In the genomic region with DNA sequence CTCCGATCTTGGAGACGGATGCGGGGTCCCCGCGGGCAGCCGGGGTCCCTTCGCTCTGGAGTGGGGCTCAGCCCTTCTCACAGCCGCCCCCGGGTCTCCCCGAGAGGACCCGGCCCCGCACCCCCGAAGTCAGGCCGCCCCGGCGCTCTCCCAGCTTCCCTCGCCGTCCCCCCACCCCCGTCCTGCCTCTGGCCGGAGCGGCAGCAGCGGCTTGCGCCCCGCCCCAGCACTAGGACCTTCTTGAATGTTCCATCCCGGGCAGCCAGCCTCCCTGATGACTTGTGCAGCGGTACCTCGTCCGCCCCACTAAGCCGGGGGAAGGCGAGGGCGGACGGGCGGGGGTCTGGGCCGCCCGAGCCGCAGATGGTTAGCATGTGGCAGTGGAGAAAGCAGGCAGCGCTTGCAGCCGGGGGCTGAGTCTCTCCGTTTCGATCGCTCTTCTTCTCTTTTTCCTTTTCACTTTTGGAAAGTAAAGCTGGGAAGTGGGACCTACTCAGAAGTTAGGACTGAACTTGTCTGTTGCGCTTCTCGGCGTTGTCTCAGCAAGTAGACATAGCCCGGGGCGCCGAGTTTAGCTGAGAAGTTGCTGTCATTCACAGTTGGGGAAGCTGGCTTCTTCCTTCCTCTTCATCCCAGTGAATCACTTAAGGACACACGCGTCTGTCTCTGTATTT, we compare ENCODE assay signal across 7 mouse cellular contexts. TPM values are rescaled to one million over a fixed set of nuclear protein-coding genes. Genes with fewer than 3 reads are reported as not detected.
A peak's percentile ranks its signal among the peaks of the same experiment; 100 is the strongest.
DNase-seq lines count a peak whose midpoint lies in the region; ATAC-seq and TF ChIP-seq lines count a peak whose summit lies in the region.

No protein-coding gene starts in this region.

- no peak for TF ChIP-seq CTCF in kidney, postnatal 0 days (IDR thresholded peaks at IDR 0.05; ENCODE audit: low read depth)
- TF ChIP-seq CTCF in lung, postnatal 0 days (IDR thresholded peaks at IDR 0.05): no peak
- no peak for TF ChIP-seq CTCF in small intestine, adult 2 months (IDR thresholded peaks at IDR 0.05; ENCODE audit: extremely low read depth, insufficient read length, insufficient replicate concordance, low read depth, low read length)

- peak overlapping the region; percentile 76 for H3K4me3 ChIP-seq in kidney, postnatal 0 days (replicated peaks; ENCODE audit: low read depth, low read length)
- H3K4me3 ChIP-seq in lung, postnatal 0 days (ENCODE audit: low read depth, low read length): peak overlapping the region; percentile 86
- H3K4me3 ChIP-seq in small intestine, adult 2 months (ENCODE audit: low read depth, low read length): peak overlapping the region; percentile 64

- WGBS in kidney, postnatal 0 days: under 1% methylated on average over 49 of the region's 49 CpGs
- WGBS in lung, postnatal 0 days: under 1% methylated on average over 43 of the region's 49 CpGs
- 1% methylated on average over 48 of the region's 49 CpGs for WGBS in small intestine, adult 2 months

- H3K4me2 ChIP-seq in kidney, postnatal 0 days (ENCODE audit: low read length): peak overlapping the region; percentile 93
- peak overlapping the region; percentile 66 for H3K4me2 ChIP-seq in lung, postnatal 0 days (replicated peaks; ENCODE audit: low read depth, low read length)

- no peaks in the 10 kb centered on the region for H3K9me3 ChIP-seq in kidney, postnatal 0 days (replicated peaks; ENCODE audit: low read length)
- H3K9me3 ChIP-seq in lung, postnatal 0 days (ENCODE audit: low read length): no peaks in the 10 kb centered on the region

- no peak for TF ChIP-seq EP300 in lung, postnatal 0 days (IDR thresholded peaks at IDR 0.05)

- H3K36me3 ChIP-seq in kidney, postnatal 0 days (ENCODE audit: insufficient read depth, low read length): no peaks in the 10 kb centered on the region
- no peaks in the 10 kb centered on the region for H3K36me3 ChIP-seq in lung, postnatal 0 days (ENCODE audit: insufficient read depth, low read length)
- H3K36me3 ChIP-seq in small intestine, adult 2 months (ENCODE audit: control insufficient read depth, insufficient read depth, low read length): no peaks in the 10 kb centered on the region

- H3K9ac ChIP-seq in kidney, postnatal 0 days (ENCODE audit: low read depth, low read length): peak overlapping the region; percentile 84
- peak overlapping the region; percentile 69 for H3K9ac ChIP-seq in lung, postnatal 0 days (replicated peaks; ENCODE audit: low read depth)

- H3K27ac ChIP-seq in kidney, postnatal 0 days: peak overlapping the region; percentile 95
- H3K27ac ChIP-seq in lung, postnatal 0 days (ENCODE audit: low read length): peak overlapping the region; percentile 94
- H3K27ac ChIP-seq in small intestine, adult 2 months (ENCODE audit: insufficient read depth, low read depth, low read length): peak overlapping the region; percentile 50

- no peaks in the 10 kb centered on the region for H3K27me3 ChIP-seq in kidney, postnatal 0 days (ENCODE audit: insufficient read depth, low read length)
- H3K27me3 ChIP-seq in lung, postnatal 0 days (replicated peaks; ENCODE audit: insufficient read depth, low read length): no peaks in the 10 kb centered on the region
- H3K27me3 ChIP-seq in small intestine, adult 2 months (ENCODE audit: control insufficient read depth, insufficient read depth, low read length): no peaks in the 10 kb centered on the region

- no peak for TF ChIP-seq POLR2A in small intestine, adult 2 months (IDR thresholded peaks at IDR 0.05; ENCODE audit: low read depth, low read length)

- peaks cover 13% of the 10 kb centered on the region; the same call in 1 of the 2 replicates for H3K4me1 ChIP-seq in kidney, postnatal 0 days (replicated peaks; ENCODE audit: insufficient read depth, low read length)
- H3K4me1 ChIP-seq in lung, postnatal 0 days (ENCODE audit: insufficient read depth, low read depth, low read length): peaks cover 5% of the 10 kb centered on the region; the same call in 1 of the 2 replicates
- H3K4me1 ChIP-seq in small intestine, adult 2 months (ENCODE audit: control insufficient read depth, insufficient read depth, insufficient read length, low read length): no peaks in the 10 kb centered on the region

- peak; percentile 73 for DNase-seq in 416B (ENCODE audit: low read depth)
- peak; percentile 46 for DNase-seq in c-Kit-negative CD71-positive TER-119-positive erythroid progenitor cells, embryonic 14.5 days (ENCODE audit: low read depth, low spot score)
- peak; percentile 69 to 83 for DNase-seq in gastrocnemius, postnatal 4 days (ENCODE audit: low spot score in 2 of 2)
- peak; percentile 80 for DNase-seq in kidney, postnatal 0 days (ENCODE audit: low spot score)
- DNase-seq in lung, postnatal 0 days (ENCODE audit: low spot score): peak; percentile 81

- peak; percentile 38 for ATAC-seq in CD4-positive, CD25-positive, alpha-beta regulatory T cell, adult 4 months
- peak; percentile 82 for ATAC-seq in kidney, postnatal 0 days (replicated peaks; ENCODE audit: low FRiP score, low read depth)
- peak; percentile 80 for ATAC-seq in lung, postnatal 0 days

RNA-seq across cellular contexts. Expression of a gene that starts 0.5 kb away (rescaled TPM):
- 10 to 100 TPM; 53.7 to 54.3 TPM for polyA plus RNA-seq in CD4-positive, CD25-positive, alpha-beta regulatory T cell, adult 4 months (2017; shearing (Covaris generic))
- 10 to 100 TPM; 39.2 to 41.0 TPM for total RNA-seq in gastrocnemius, postnatal 4 days (2021)
- 27.9 and 31.3 TPM in 2 replicates for polyA plus RNA-seq in kidney, postnatal 0 days (2015; fragmentation: Nextera tagmentation; extraction: Ambion mirVana)
- polyA plus RNA-seq in lung, postnatal 0 days (2015; fragmentation: Nextera tagmentation; extraction: Ambion mirVana): 40.6 and 40.7 TPM in 2 replicates
- polyA plus RNA-seq in small intestine, adult 2 months (2012; rRNA removed): 1.2 and 1.7 TPM in 2 replicates

Comparison
In these comparisons a context has a peak if more than half of its experiments do, and no peak if none do; other contexts are left out.
1. Peak in every context shown above with its lines: DNase-seq, ATAC-seq, H3K4me3 ChIP-seq and H3K27ac ChIP-seq.
2. RNA of a gene that starts 0.5 kb away (polyA plus RNA-seq): 53.7 to 54.3 TPM in CD4-positive, CD25-positive, alpha-beta regulatory T cell, adult 4 months, 40.6 to 40.7 TPM in lung, postnatal 0 days and 27.9 to 31.3 TPM in kidney, postnatal 0 days; 1.2 to 1.7 TPM in small intestine, adult 2 months; every median in the first group is over 10 times any median in the second.